Mouse (Mus musculus) midbrain, embryonic 12.5 days (tissue): ENCODE measurements at regions not wholly inside any gene's neighbourhood (a gene's known extent, or its start where the extent isn't known, plus 50 kb on each side); places are given as distances from the start of the nearest gene placed in this dataset.
A peak's percentile ranks its signal among the peaks of the same experiment; 100 is the strongest.

Source experiments
- ATAC-seq: fragments of 200-750 bp; cut with Nextera tagmentation; 2 replicates; pipeline ENCODE4 v1.8.0; 2017; ENCODE audit warnings: low read depth, moderate TSS enrichment, moderate library complexity; ENCODE audit not compliant: low FRiP score
- H3K27ac ChIP-seq: fragments of 300-500 bp; sonication (generic); replicated peaks from 2 replicates; pipeline ENCODE4 v1.5.1; 2016; ENCODE audit warnings: mild to moderate bottlenecking
- H3K27me3 ChIP-seq: fragments of 300-500 bp; sonication (generic); 2 replicates; pipeline ENCODE4 v1.6.1; 2016; ENCODE audit warnings: mild to moderate bottlenecking
- H3K36me3 ChIP-seq: fragments of 300-500 bp; sonication (generic); 2 replicates; pipeline ENCODE4 v1.6.1; 2016
- H3K4me1 ChIP-seq: fragments of 300-500 bp; sonication (generic); 2 replicates; pipeline ENCODE4 v1.6.1; 2016
- H3K4me2 ChIP-seq: fragments of 300-500 bp; sonication (generic); replicated peaks from 2 replicates; pipeline ENCODE4 v1.6.1; 2016; ENCODE audit warnings: mild to moderate bottlenecking, moderate library complexity
- H3K4me3 ChIP-seq: fragments of 300-500 bp; sonication (generic); 2 replicates; pipeline ENCODE4 v1.5.1; 2016; ENCODE audit warnings: mild to moderate bottlenecking
- H3K9ac ChIP-seq: fragments of 300-500 bp; sonication (generic); replicated peaks from 2 replicates; pipeline ENCODE4 v1.6.1; 2016; ENCODE audit warnings: mild to moderate bottlenecking, moderate library complexity
- H3K9me3 ChIP-seq: fragments of 300-500 bp; sonication (generic); 2 replicates; pipeline ENCODE4 v1.6.1; 2016; ENCODE audit warnings: mild to moderate bottlenecking
- WGBS: fragments of 180-500 bp; shearing (Covaris S2); methylation state at CpG from one replicate; pipeline ENCODE4 v1.1.7; 2016; 5-methylcytosine and 5-hydroxymethylcytosine counted together

- no peak overlapping the region for H3K9ac ChIP-seq
- H3K4me3 ChIP-seq, result no peak overlapping the region
- no peaks in the 10 kb centered on the region for H3K9me3 ChIP-seq
- no peaks in the 10 kb centered on the region for H3K4me1 ChIP-seq
- no peak for ATAC-seq
- H3K27ac ChIP-seq, result no peak overlapping the region
- H3K27me3 ChIP-seq, result no peaks in the 10 kb centered on the region
- no peaks in the 10 kb centered on the region for H3K36me3 ChIP-seq
- H3K4me2 ChIP-seq, result no peak overlapping the region
These were observed 308.8 kb upstream of the Gm765 start for GRCm38 (mm10) chr6:98651315-98651714.

- Histone ChIP-seq H3K27ac (no peak overlapping the region), H3K4me1 (no peaks in the 10 kb centered on the region), H3K27me3 (no peaks in the 10 kb centered on the region), H3K36me3 (no peaks in the 10 kb centered on the region), H3K4me3 (no peak overlapping the region), H3K4me2 (no peak overlapping the region), H3K9ac (no peak overlapping the region), H3K9me3 (no peaks in the 10 kb centered on the region)
- no peak for ATAC-seq
- WGBS, result 92% methylated on average over 5 of the region's 5 CpGs
These were observed 297.8 kb upstream of the Gm765 start for GRCm38 (mm10) chr6:98640316-98640715.

- 93% methylated on average over 6 of the region's 6 CpGs for WGBS
- no peak for ATAC-seq
These were observed 293.3 kb upstream of the Gm765 start for GRCm38 (mm10) chr6:98635816-98636215.

GRCm38 (mm10) chr6:98632278-98633063 lies 289.9 kb upstream of the Gm765 start:
- Histone ChIP-seq H3K27me3 (no peaks in the 10 kb centered on the region), H3K27ac (no peak overlapping the region), H3K9me3 (no peaks in the 10 kb centered on the region), H3K4me2 (0 out of 2 replicates have a peak overlapping the region, but pooled peaks have one; percentile 7), H3K9ac (no peak overlapping the region), H3K36me3 (no peaks in the 10 kb centered on the region), H3K4me1 (peaks cover 7% of the 10 kb centered on the region; the same call in 1 of the 2 replicates), H3K4me3 (no peak overlapping the region)
- WGBS, result 57% methylated on average over 18 of the region's 18 CpGs
- ATAC-seq, result peak; percentile 30; the same call in 1 of the 2 replicates

More at GRCm38 (mm10) chr6:98635816-98636215, 293.3 kb upstream of the Gm765 start:
- Histone ChIP-seq H3K4me3 (no peak overlapping the region), H3K4me2 (no peak overlapping the region), H3K27me3 (no peaks in the 10 kb centered on the region), H3K9me3 (no peaks in the 10 kb centered on the region), H3K4me1 (peaks cover 7% of the 10 kb centered on the region; the same call in 1 of the 2 replicates), H3K27ac (no peak overlapping the region), H3K9ac (no peak overlapping the region), H3K36me3 (no peaks in the 10 kb centered on the region)

GRCm38 (mm10) chr6:98631269-98631668 lies 288.7 kb upstream of the Gm765 start:
- Histone ChIP-seq H3K4me2 (no peak overlapping the region), H3K4me1 (peaks cover 7% of the 10 kb centered on the region; the same call in 1 of the 2 replicates), H3K27me3 (no peaks in the 10 kb centered on the region), H3K9ac (no peak overlapping the region), H3K9me3 (no peaks in the 10 kb centered on the region), H3K36me3 (no peaks in the 10 kb centered on the region), H3K27ac (no peak overlapping the region), H3K4me3 (no peak overlapping the region)
- 74% methylated on average over 8 of the region's 8 CpGs for WGBS
- ATAC-seq, result no peak

GRCm38 (mm10) chr6:98629646-98630045 lies 287.1 kb upstream of the Gm765 start:
- Histone ChIP-seq H3K36me3 (no peaks in the 10 kb centered on the region), H3K27me3 (no peaks in the 10 kb centered on the region), H3K27ac (no peak overlapping the region), H3K9ac (no peak overlapping the region), H3K9me3 (no peaks in the 10 kb centered on the region), H3K4me1 (peaks cover 7% of the 10 kb centered on the region), H3K4me3 (no peak overlapping the region), H3K4me2 (no peak overlapping the region)
- WGBS, result 76% methylated on average over 4 of the region's 4 CpGs
- ATAC-seq, result no peak

- Histone ChIP-seq H3K27me3 (no peaks in the 10 kb centered on the region), H3K36me3 (no peaks in the 10 kb centered on the region), H3K4me2 (no peak overlapping the region), H3K4me1 (no peaks in the 10 kb centered on the region; the same call in 1 of the 2 replicates), H3K4me3 (no peak overlapping the region), H3K9me3 (no peaks in the 10 kb centered on the region), H3K9ac (no peak overlapping the region), H3K27ac (no peak overlapping the region)
- ATAC-seq, result no peak
- WGBS, result 85% methylated on average over 10 of the region's 10 CpGs
These were observed 283.9 kb upstream of the Gm765 start for GRCm38 (mm10) chr6:98626435-98626834.

- 96% methylated on average over 3 of the region's 3 CpGs for WGBS
- H3K27me3 ChIP-seq, result no peaks in the 10 kb centered on the region
- no peak overlapping the region for H3K9ac ChIP-seq
- no peak overlapping the region for H3K4me3 ChIP-seq
- H3K4me2 ChIP-seq, result no peak overlapping the region
- ATAC-seq, result no peak
- H3K36me3 ChIP-seq, result no peaks in the 10 kb centered on the region
- H3K4me1 ChIP-seq, result no peaks in the 10 kb centered on the region; the same call in 1 of the 2 replicates
- H3K9me3 ChIP-seq, result no peaks in the 10 kb centered on the region
- H3K27ac ChIP-seq, result no peak overlapping the region
These were observed 278.3 kb upstream of the Gm765 start for GRCm38 (mm10) chr6:98620886-98621285.

GRCm38 (mm10) chr6:98613030-98613429 lies 270.5 kb upstream of the Gm765 start:
- H3K27me3 ChIP-seq, result no peaks in the 10 kb centered on the region
- no peaks in the 10 kb centered on the region for H3K36me3 ChIP-seq
- H3K27ac ChIP-seq, result no peak overlapping the region
- H3K4me3 ChIP-seq, result no peak overlapping the region
- H3K9ac ChIP-seq, result no peak overlapping the region
- H3K4me2 ChIP-seq, result no peak overlapping the region
- WGBS, result 83% methylated on average over 10 of the region's 10 CpGs
- no peaks in the 10 kb centered on the region for H3K4me1 ChIP-seq
- no peaks in the 10 kb centered on the region for H3K9me3 ChIP-seq
- no peak for ATAC-seq

GRCm38 (mm10) chr6:98609133-98609532 lies 266.6 kb upstream of the Gm765 start:
- Histone ChIP-seq H3K9ac (no peak overlapping the region), H3K4me2 (no peak overlapping the region), H3K36me3 (no peaks in the 10 kb centered on the region), H3K4me3 (no peak overlapping the region), H3K27me3 (no peaks in the 10 kb centered on the region), H3K27ac (no peak overlapping the region), H3K9me3 (no peaks in the 10 kb centered on the region), H3K4me1 (no peaks in the 10 kb centered on the region)
- ATAC-seq, result no peak
- 42% methylated on average over 1 of the region's 1 CpGs for WGBS

GRCm38 (mm10) chr6:98606680-98607079 lies 264.1 kb upstream of the Gm765 start:
- no peak overlapping the region for H3K4me2 ChIP-seq
- ATAC-seq, result no peak
- H3K27ac ChIP-seq, result no peak overlapping the region
- H3K27me3 ChIP-seq, result no peaks in the 10 kb centered on the region
- H3K4me3 ChIP-seq, result no peak overlapping the region
- no peaks in the 10 kb centered on the region for H3K4me1 ChIP-seq
- no peaks in the 10 kb centered on the region for H3K9me3 ChIP-seq
- WGBS, result 88% methylated on average over 3 of the region's 3 CpGs
- no peaks in the 10 kb centered on the region for H3K36me3 ChIP-seq
- no peak overlapping the region for H3K9ac ChIP-seq

- H3K36me3 ChIP-seq, result no peaks in the 10 kb centered on the region
- 92% methylated on average over 6 of the region's 6 CpGs for WGBS
- no peak overlapping the region for H3K27ac ChIP-seq
- H3K9me3 ChIP-seq, result no peaks in the 10 kb centered on the region
- H3K4me1 ChIP-seq, result no peaks in the 10 kb centered on the region
- no peak for ATAC-seq
- no peak overlapping the region for H3K4me3 ChIP-seq
- H3K9ac ChIP-seq, result no peak overlapping the region
- H3K4me2 ChIP-seq, result no peak overlapping the region
- H3K27me3 ChIP-seq, result no peaks in the 10 kb centered on the region
These were observed 255.1 kb upstream of the Gm765 start for GRCm38 (mm10) chr6:98597612-98598011.

- no peaks in the 10 kb centered on the region for H3K9me3 ChIP-seq
- H3K4me2 ChIP-seq, result no peak overlapping the region
- no peaks in the 10 kb centered on the region for H3K36me3 ChIP-seq
- H3K4me1 ChIP-seq, result no peaks in the 10 kb centered on the region
- no peak overlapping the region for H3K27ac ChIP-seq
- H3K4me3 ChIP-seq, result no peak overlapping the region
- H3K9ac ChIP-seq, result no peak overlapping the region
- ATAC-seq, result no peak
- WGBS, result 79% methylated on average over 4 of the region's 4 CpGs
- H3K27me3 ChIP-seq, result no peaks in the 10 kb centered on the region
These were observed 248.4 kb upstream of the Gm765 start for GRCm38 (mm10) chr6:98590989-98591388.
